Mouse (Mus musculus): ENCODE results near the gene Gm5580. TPM values are rescaled to one million over a fixed set of nuclear protein-coding genes. Genes with fewer than 3 reads are reported as not detected.

The Gm5580 gene
- polyA plus RNA-seq, 1 experiment from 2014 or later = 0.53 TPM

Other genes with a start within 250 kb of the Gm5580 start
- 40.7 and 49.3 TPM in 2 replicates for gene March8, start 213.1 kb upstream of the Gm5580 start, polyA plus RNA-seq (2015; fragmentation: Nextera tagmentation; extraction: Ambion mirVana)
- 0.17 and 0.82 TPM in 2 replicates for gene Alox5, start 90.0 kb upstream of the Gm5580 start, polyA plus RNA-seq (2015; fragmentation: Nextera tagmentation; extraction: Ambion mirVana)
- gene Olfr211, start 62.0 kb upstream of the Gm5580 start, polyA plus RNA-seq (2015; fragmentation: Nextera tagmentation; extraction: Ambion mirVana) = not detected in 2 replicates
- not detected in 2 replicates for gene Olfr212, start 44.6 kb upstream of the Gm5580 start, polyA plus RNA-seq (2015; fragmentation: Nextera tagmentation; extraction: Ambion mirVana)
- not detected in 2 replicates for gene Olfr213, start 12.7 kb upstream of the Gm5580 start, polyA plus RNA-seq (2015; fragmentation: Nextera tagmentation; extraction: Ambion mirVana)
- not detected in 2 replicates for gene Olfr214, start 3.1 kb downstream of the Gm5580 start, polyA plus RNA-seq (2015; fragmentation: Nextera tagmentation; extraction: Ambion mirVana)
- gene Olfr215, start 33.1 kb downstream of the Gm5580 start, polyA plus RNA-seq (2015; fragmentation: Nextera tagmentation; extraction: Ambion mirVana) = not detected in 2 replicates
- 287 and 299 TPM in 2 replicates for gene Zfp422, start 77.9 kb downstream of the Gm5580 start, polyA plus RNA-seq (2015; fragmentation: Nextera tagmentation; extraction: Ambion mirVana)
- 3.9 and 4.1 TPM in 2 replicates for gene Depp1, start 99.5 kb downstream of the Gm5580 start, polyA plus RNA-seq (2015; fragmentation: Nextera tagmentation; extraction: Ambion mirVana)
- gene Rassf4, start 122.8 kb downstream of the Gm5580 start, polyA plus RNA-seq (2015; fragmentation: Nextera tagmentation; extraction: Ambion mirVana) = 12.8 and 17.4 TPM in 2 replicates
- 0.06 and 0.64 TPM in 2 replicates for gene Tmem72, start 165.8 kb downstream of the Gm5580 start, polyA plus RNA-seq (2015; fragmentation: Nextera tagmentation; extraction: Ambion mirVana)

All from forebrain, embryonic 13.5 days (tissue).